Mouse (Mus musculus) embryonic facial prominence, embryonic 15.5 days (tissue): ENCODE results near the gene Rapgef3. TPM values are rescaled to one million over a fixed set of nuclear protein-coding genes. Genes with fewer than 3 reads are reported as not detected.

Experiments
- ATAC-seq: fragments of 200-750 bp; cut with Nextera tagmentation; 2 replicates; pipeline ENCODE4 v1.8.0; 2017; ENCODE audit warnings: low read depth, moderate TSS enrichment; ENCODE audit not compliant: insufficient number of reproducible peaks, low FRiP score, low TSS enrichment
- H3K27ac ChIP-seq: fragments of 300-500 bp; sonication (generic); replicated peaks from 2 replicates; pipeline ENCODE4 v1.5.1; 2015; ENCODE audit warnings: mild to moderate bottlenecking, inconsistent platforms
- H3K27me3 ChIP-seq: fragments of 300-500 bp; sonication (generic); 2 replicates; pipeline ENCODE4 v1.6.1; 2015; ENCODE audit warnings: inconsistent platforms
- H3K36me3 ChIP-seq: fragments of 300-500 bp; sonication (generic); 2 replicates; pipeline ENCODE4 v1.6.1; 2015; ENCODE audit warnings: mild to moderate bottlenecking, inconsistent platforms
- H3K4me1 ChIP-seq: fragments of 300-500 bp; sonication (generic); 2 replicates; pipeline ENCODE4 v1.6.1; 2015; ENCODE audit warnings: inconsistent platforms
- H3K4me2 ChIP-seq: fragments of 300-500 bp; sonication (generic); replicated peaks from 2 replicates; pipeline ENCODE4 v1.6.1; 2015; ENCODE audit warnings: mild to moderate bottlenecking, inconsistent platforms
- H3K4me3 ChIP-seq: fragments of 300-500 bp; sonication (generic); replicated peaks from 2 replicates; pipeline ENCODE4 v1.5.1; 2015; ENCODE audit warnings: mild to moderate bottlenecking, inconsistent platforms
- H3K9ac ChIP-seq: fragments of 300-500 bp; sonication (generic); 2 replicates; pipeline ENCODE4 v1.6.1; 2015; ENCODE audit warnings: inconsistent platforms
- H3K9me3 ChIP-seq: fragments of 300-500 bp; sonication (generic); replicated peaks from 2 replicates; pipeline ENCODE4 v1.6.1; 2016; ENCODE audit warnings: inconsistent platforms
- WGBS: fragments of 180-500 bp; shearing (Covaris S2); methylation state at CpG from one replicate; pipeline ENCODE4 v1.1.7; 2015; 5-methylcytosine and 5-hydroxymethylcytosine counted together
- polyA plus RNA-seq: library from polyadenylated mRNA; unstranded; fragments of >200 nt; fragmentation: Nextera tagmentation; extraction: Ambion mirVana; gene quantifications from 2 replicates; pipeline ENCODE4 v1.2.1, GENCODE M21; 2015

Gene Rapgef3
- polyA plus RNA-seq, 1 experiment from 2014 or later, result 11.8 TPM

GRCm38 (mm10) chr15:97744930-97745329 lies 22.8 kb downstream of the Rapgef3 start:
- WGBS, result 43% methylated on average over 10 of the region's 10 CpGs
- Histone ChIP-seq H3K36me3 (no peaks in the 10 kb centered on the region), H3K4me1 (peaks cover 22% of the 10 kb centered on the region), H3K27me3 (no peaks in the 10 kb centered on the region), H3K9me3 (no peaks in the 10 kb centered on the region), H3K4me2 (no peak overlapping the region), H3K27ac (peak overlapping the region; percentile 30; the same call in 1 of the 2 replicates), H3K4me3 (no peak overlapping the region), H3K9ac (no peak overlapping the region)
- ATAC-seq, result no peak

GRCm38 (mm10) chr15:97743961-97744525 lies 23.7 kb downstream of the Rapgef3 start:
- Histone ChIP-seq H3K4me1 (peaks cover 17% of the 10 kb centered on the region), H3K4me2 (no peak overlapping the region), H3K36me3 (no peaks in the 10 kb centered on the region), H3K4me3 (no peak overlapping the region), H3K27ac (no peak overlapping the region), H3K27me3 (no peaks in the 10 kb centered on the region), H3K9me3 (no peaks in the 10 kb centered on the region), H3K9ac (no peak overlapping the region)
- 66% methylated on average over 12 of the region's 12 CpGs for WGBS
- no peak for ATAC-seq

GRCm38 (mm10) chr15:97743210-97743609 lies 24.6 kb downstream of the Rapgef3 start:
- Histone ChIP-seq H3K4me2 (no peak overlapping the region), H3K9me3 (no peaks in the 10 kb centered on the region), H3K36me3 (no peaks in the 10 kb centered on the region), H3K27me3 (no peaks in the 10 kb centered on the region), H3K4me3 (no peak overlapping the region), H3K9ac (no peak overlapping the region), H3K4me1 (peaks cover 13% of the 10 kb centered on the region), H3K27ac (no peak overlapping the region)
- WGBS, result 72% methylated on average over 5 of the region's 5 CpGs
- ATAC-seq, result no peak

DNA sequence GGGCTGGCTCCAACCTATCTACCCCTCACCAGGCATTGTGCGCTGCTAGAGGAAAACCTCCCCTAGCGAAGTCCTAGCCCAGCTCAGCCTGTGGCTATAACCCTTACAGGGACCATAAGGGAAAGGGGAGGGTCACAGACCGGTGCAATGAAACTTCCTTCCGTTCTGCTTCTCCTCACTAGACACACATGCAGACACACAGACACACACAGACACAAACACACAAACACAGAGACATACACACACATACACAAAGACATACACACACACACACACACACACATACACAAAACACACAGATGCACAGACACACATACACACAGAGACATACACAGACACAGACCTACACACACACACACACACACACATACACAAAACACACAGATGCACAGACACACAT lies 25.2 kb downstream of the Rapgef3 start:
- ATAC-seq, result no peak
- Histone ChIP-seq H3K36me3 (no peaks in the 10 kb centered on the region), H3K9ac (no peak overlapping the region), H3K4me3 (no peak overlapping the region), H3K4me1 (peaks cover 10% of the 10 kb centered on the region), H3K27ac (no peak overlapping the region), H3K4me2 (no peak overlapping the region), H3K27me3 (no peaks in the 10 kb centered on the region), H3K9me3 (no peaks in the 10 kb centered on the region)
- WGBS, result 77% methylated on average over 4 of the region's 4 CpGs

DNA sequence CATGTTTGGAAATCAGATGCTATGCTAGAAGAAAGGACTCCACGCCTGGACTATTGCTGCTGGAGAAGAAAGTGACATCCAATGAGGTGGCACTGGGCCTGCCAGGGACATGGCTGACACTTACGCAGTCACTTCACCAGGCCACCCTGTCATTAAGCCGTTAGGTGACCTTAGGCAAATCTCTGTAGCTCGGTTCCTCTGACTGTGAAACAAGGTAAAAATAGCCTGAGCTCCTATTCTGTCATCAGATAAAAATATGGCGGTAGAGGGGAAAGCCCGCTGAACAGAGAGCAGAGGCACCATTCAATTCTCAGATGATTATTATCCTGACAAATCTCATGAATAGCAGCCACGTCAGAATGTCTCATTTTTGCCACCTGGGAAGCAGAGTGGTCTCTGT lies 25.7 kb downstream of the Rapgef3 start:
- H3K27me3 ChIP-seq, result no peaks in the 10 kb centered on the region
- peaks cover 10% of the 10 kb centered on the region for H3K4me1 ChIP-seq
- H3K9ac ChIP-seq, result no peak overlapping the region
- H3K9me3 ChIP-seq, result no peaks in the 10 kb centered on the region
- H3K27ac ChIP-seq, result no peak overlapping the region
- no peak overlapping the region for H3K4me3 ChIP-seq
- no peaks in the 10 kb centered on the region for H3K36me3 ChIP-seq
- 58% methylated on average over 7 of the region's 7 CpGs for WGBS
- no peak overlapping the region for H3K4me2 ChIP-seq
- no peak for ATAC-seq

- Histone ChIP-seq H3K4me2 (no peak overlapping the region), H3K4me3 (no peak overlapping the region), H3K27ac (no peak overlapping the region), H3K27me3 (no peaks in the 10 kb centered on the region), H3K9me3 (no peaks in the 10 kb centered on the region), H3K36me3 (no peaks in the 10 kb centered on the region), H3K9ac (no peak overlapping the region), H3K4me1 (peaks cover 10% of the 10 kb centered on the region)
- ATAC-seq, result no peak
- WGBS, result 74% methylated on average over 12 of the region's 12 CpGs
Observed at GRCm38 (mm10) chr15:97741662-97742061, 26.1 kb downstream of the Rapgef3 start.

DNA sequence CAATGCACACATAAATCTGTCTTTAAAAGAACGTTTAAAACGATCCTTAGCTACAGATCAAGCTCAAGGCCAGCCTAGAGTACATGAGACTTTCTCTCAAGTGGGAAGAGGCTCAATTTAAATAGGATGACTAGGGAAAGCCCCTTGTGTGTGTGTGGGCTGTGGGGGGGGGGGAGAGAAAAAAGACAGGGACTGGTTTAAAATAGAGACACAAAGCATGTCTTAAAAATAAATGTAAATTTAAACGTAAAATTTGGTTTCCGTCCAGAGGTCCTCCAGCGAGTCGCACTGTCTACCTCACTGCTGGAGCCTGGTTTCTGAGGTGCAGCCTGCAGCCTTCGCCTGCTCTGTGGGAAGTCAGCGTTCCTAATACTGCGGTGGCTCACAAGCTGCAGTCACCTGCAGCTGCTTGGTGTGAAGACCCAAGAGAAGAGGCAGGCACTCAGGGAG lies 27.5 kb downstream of the Rapgef3 start:
- no peak overlapping the region for H3K4me2 ChIP-seq
- no peaks in the 10 kb centered on the region for H3K27me3 ChIP-seq
- no peak overlapping the region for H3K27ac ChIP-seq
- ATAC-seq, result no peak
- no peak overlapping the region for H3K4me3 ChIP-seq
- no peak overlapping the region for H3K9ac ChIP-seq
- H3K9me3 ChIP-seq, result no peaks in the 10 kb centered on the region
- H3K36me3 ChIP-seq, result no peaks in the 10 kb centered on the region
- WGBS, result 68% methylated on average over 9 of the region's 9 CpGs
- H3K4me1 ChIP-seq, result peaks cover 9% of the 10 kb centered on the region

DNA sequence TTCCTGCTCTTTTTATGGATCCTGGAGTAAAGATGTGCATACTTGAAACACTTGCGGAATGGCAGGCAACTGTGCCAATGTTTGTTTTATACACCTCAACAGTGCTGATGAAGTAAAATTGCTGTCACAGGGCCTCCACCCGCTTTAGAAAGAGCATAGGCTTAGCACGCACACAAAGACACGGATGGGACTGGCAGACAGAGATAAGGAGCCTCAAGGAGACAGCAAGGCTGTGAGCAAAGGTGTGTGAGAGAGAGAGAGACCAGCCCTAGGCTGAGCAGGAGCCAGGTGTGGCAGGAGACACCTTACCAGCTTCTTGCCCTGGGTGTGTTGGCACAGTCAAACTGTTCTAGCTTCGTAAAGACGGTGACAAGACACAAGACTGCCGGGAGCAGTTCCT lies 28.8 kb downstream of the Rapgef3 start:
- 83% methylated on average over 7 of the region's 7 CpGs for WGBS
- Histone ChIP-seq H3K4me1 (no peaks in the 10 kb centered on the region), H3K36me3 (no peaks in the 10 kb centered on the region), H3K27me3 (no peaks in the 10 kb centered on the region), H3K9me3 (no peaks in the 10 kb centered on the region), H3K9ac (no peak overlapping the region), H3K4me2 (no peak overlapping the region), H3K27ac (no peak overlapping the region), H3K4me3 (no peak overlapping the region)
- ATAC-seq, result no peak

DNA sequence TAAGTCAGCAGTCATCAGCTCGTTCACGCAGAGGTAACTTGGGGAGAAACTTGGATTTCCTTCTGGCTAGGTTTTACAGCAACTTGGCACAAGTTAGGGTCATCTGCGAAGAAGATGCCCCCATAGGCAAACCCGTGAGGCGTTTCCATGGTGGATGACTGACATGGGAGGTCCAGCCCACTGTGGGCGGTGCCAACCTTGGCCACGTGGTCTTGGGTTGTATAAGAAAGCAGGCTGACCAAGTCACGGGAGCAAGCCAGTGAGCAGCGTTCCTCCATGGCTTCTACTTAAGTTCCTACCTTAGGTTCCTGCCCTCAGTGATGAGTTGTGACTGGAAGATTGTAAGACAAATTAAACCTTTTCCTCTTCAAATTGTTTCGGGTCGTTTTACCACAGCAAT lies 35.8 kb downstream of the Rapgef3 start:
- H3K36me3 ChIP-seq, result no peaks in the 10 kb centered on the region
- H3K27ac ChIP-seq, result no peak overlapping the region
- H3K9ac ChIP-seq, result no peak overlapping the region
- 90% methylated on average over 11 of the region's 11 CpGs for WGBS
- peaks cover 11% of the 10 kb centered on the region; the same call in 1 of the 2 replicates for H3K4me1 ChIP-seq
- no peaks in the 10 kb centered on the region for H3K9me3 ChIP-seq
- H3K4me2 ChIP-seq, result no peak overlapping the region
- H3K27me3 ChIP-seq, result no peaks in the 10 kb centered on the region
- H3K4me3 ChIP-seq, result no peak overlapping the region
- ATAC-seq, result no peak

GRCm38 (mm10) chr15:97731111-97731510 lies 36.7 kb downstream of the Rapgef3 start, which contains the start of gene Endou:
Gene Endou (minus strand): TSS chr15:97731339.
- 0 out of 2 replicates have a peak within 1 kb of the TSS, but pooled peaks have one; percentile 3 for H3K27ac ChIP-seq
- no peak within 1 kb of the TSS for H3K9ac ChIP-seq
- H3K4me1 ChIP-seq, result peaks cover 11% of the 10 kb centered on the region; the same call in 1 of the 2 replicates
- H3K36me3 ChIP-seq, result no peaks in the 10 kb centered on the region
- no peak for ATAC-seq
- WGBS, result 84% methylated on average over 8 of the region's 8 CpGs
- no peaks in the 10 kb centered on the region for H3K27me3 ChIP-seq
- H3K4me2 ChIP-seq, result 0 out of 2 replicates have a peak within 1 kb of the TSS, but pooled peaks have one; percentile 0
- H3K4me3 ChIP-seq, result peak within 1 kb of the TSS; percentile 1; the same call in 1 of the 2 replicates
- H3K9me3 ChIP-seq, result no peaks in the 10 kb centered on the region

DNA sequence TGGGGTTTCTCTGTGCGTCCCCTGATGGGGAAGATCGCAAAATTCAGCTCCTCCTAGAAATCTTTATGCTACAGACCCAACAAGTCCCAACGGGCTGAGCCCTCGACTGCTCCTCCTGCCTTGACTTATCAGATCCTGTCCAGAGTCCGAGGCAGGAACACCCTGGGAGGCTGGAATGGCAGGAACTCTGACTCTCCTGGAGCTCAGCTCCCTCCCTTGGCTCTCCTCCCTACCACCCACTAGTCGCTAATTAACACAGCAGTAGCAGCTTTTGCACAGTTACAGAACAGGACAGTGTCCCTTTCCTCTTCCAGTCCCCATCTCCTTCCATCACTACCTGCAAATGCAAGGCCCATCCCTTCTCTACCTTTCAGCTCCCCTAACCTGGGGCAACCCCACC lies 37.4 kb downstream of the Rapgef3 start:
- 0 out of 2 replicates have a peak overlapping the region, but pooled peaks have one; percentile 3 for H3K27ac ChIP-seq
- WGBS, result 46% methylated on average over 6 of the region's 6 CpGs
- H3K4me2 ChIP-seq, result 0 out of 2 replicates have a peak overlapping the region, but pooled peaks have one; percentile 0
- no peaks in the 10 kb centered on the region for H3K27me3 ChIP-seq
- peak overlapping the region; percentile 1; the same call in 1 of the 2 replicates for H3K4me3 ChIP-seq
- H3K4me1 ChIP-seq, result peaks cover 11% of the 10 kb centered on the region; the same call in 1 of the 2 replicates
- no peaks in the 10 kb centered on the region for H3K9me3 ChIP-seq
- H3K36me3 ChIP-seq, result no peaks in the 10 kb centered on the region
- no peak overlapping the region for H3K9ac ChIP-seq
- no peak for ATAC-seq

DNA sequence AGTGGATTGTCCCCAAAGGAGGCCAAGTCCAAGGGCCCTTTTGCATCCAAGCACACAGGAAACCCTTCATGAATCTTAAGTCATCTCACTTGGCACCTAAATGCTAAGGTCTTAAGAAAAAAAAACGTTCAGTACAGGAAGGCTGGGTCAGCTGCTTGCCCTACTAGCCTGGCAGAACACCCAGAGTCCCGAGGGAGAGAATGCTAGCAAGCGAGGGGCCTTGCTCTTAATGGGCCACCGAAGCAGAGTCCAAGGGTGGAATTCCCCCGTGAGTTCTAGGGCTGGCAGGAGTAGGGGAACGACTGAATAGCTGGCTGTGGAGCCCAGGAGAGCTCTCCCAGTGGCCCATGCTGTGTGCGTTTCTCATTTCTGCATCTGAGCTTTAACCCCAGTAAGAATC lies 39.0 kb downstream of the Rapgef3 start:
- H3K4me3 ChIP-seq, result no peak overlapping the region
- no peaks in the 10 kb centered on the region for H3K27me3 ChIP-seq
- H3K27ac ChIP-seq, result no peak overlapping the region
- H3K4me2 ChIP-seq, result no peak overlapping the region
- WGBS, result 59% methylated on average over 7 of the region's 7 CpGs
- H3K9ac ChIP-seq, result no peak overlapping the region
- peaks cover 14% of the 10 kb centered on the region; the same call in 1 of the 2 replicates for H3K4me1 ChIP-seq
- no peaks in the 10 kb centered on the region for H3K9me3 ChIP-seq
- H3K36me3 ChIP-seq, result no peaks in the 10 kb centered on the region
- ATAC-seq, result no peak
